Mouse (Mus musculus) heart, embryonic 13.5 days (tissue): ENCODE measurements at regions not wholly inside any gene's neighbourhood (a gene's known extent, or its start where the extent isn't known, plus 50 kb on each side); places are given as distances from the start of the nearest gene placed in this dataset.

Experiments used
- ATAC-seq: fragments of 200-750 bp; cut with Nextera tagmentation; 2 replicates; pipeline ENCODE4 v1.8.0; 2017; ENCODE audit warnings: moderate TSS enrichment; ENCODE audit not compliant: insufficient number of reproducible peaks, low FRiP score, low TSS enrichment; ENCODE audit errors: extremely low read depth
- H3K27ac ChIP-seq: fragments of 300-500 bp; sonication (generic); replicated peaks from 2 replicates; pipeline ENCODE4 v1.5.1; 2015; ENCODE audit warnings: moderate library complexity, mild to moderate bottlenecking, inconsistent platforms
- H3K27me3 ChIP-seq: fragments of 300-500 bp; sonication (generic); replicated peaks from 2 replicates; pipeline ENCODE4 v1.6.1; 2015; ENCODE audit warnings: mild to moderate bottlenecking, inconsistent platforms
- H3K36me3 ChIP-seq: fragments of 300-500 bp; sonication (generic); 2 replicates; pipeline ENCODE4 v1.6.1; 2015; ENCODE audit warnings: mild to moderate bottlenecking, inconsistent platforms
- H3K4me1 ChIP-seq: fragments of 300-500 bp; sonication (generic); 2 replicates; pipeline ENCODE4 v1.6.1; 2015; ENCODE audit warnings: inconsistent platforms
- H3K4me2 ChIP-seq: fragments of 300-500 bp; sonication (generic); 2 replicates; pipeline ENCODE4 v1.6.1; 2015; ENCODE audit warnings: inconsistent platforms, mild to moderate bottlenecking, moderate library complexity
- H3K4me3 ChIP-seq: fragments of 300-500 bp; sonication (generic); 2 replicates; pipeline ENCODE4 v1.5.1; 2015; ENCODE audit warnings: moderate library complexity, mild to moderate bottlenecking, inconsistent platforms
- H3K9ac ChIP-seq: fragments of 300-500 bp; sonication (generic); 2 replicates; pipeline ENCODE4 v1.6.1; 2015; ENCODE audit warnings: inconsistent platforms, mild to moderate bottlenecking, moderate library complexity
- H3K9me3 ChIP-seq: fragments of 300-500 bp; sonication (generic); 2 replicates; pipeline ENCODE4 v1.6.1; 2016; ENCODE audit warnings: inconsistent platforms
- WGBS: fragments of 180-500 bp; shearing (Covaris S2); methylation state at CpG from one replicate; pipeline ENCODE4 v1.1.7; 2015; ENCODE audit warnings: mixed read lengths; 5-methylcytosine and 5-hydroxymethylcytosine counted together

GRCm38 (mm10) chr3:83701075-83701474 lies 65.0 kb upstream of the Sfrp2 start:
- H3K4me3 ChIP-seq, result no peak overlapping the region
- H3K4me1 ChIP-seq, result no peaks in the 10 kb centered on the region
- no peak overlapping the region for H3K27ac ChIP-seq
- H3K9ac ChIP-seq, result no peak overlapping the region
- H3K9me3 ChIP-seq, result no peaks in the 10 kb centered on the region
- no peak for ATAC-seq
- WGBS, result 50% methylated on average over 1 of the region's 1 CpGs
- H3K4me2 ChIP-seq, result no peak overlapping the region
- H3K27me3 ChIP-seq, result no peaks in the 10 kb centered on the region
- H3K36me3 ChIP-seq, result no peaks in the 10 kb centered on the region

GRCm38 (mm10) chr3:83704559-83704958 lies 61.6 kb upstream of the Sfrp2 start:
- Histone ChIP-seq H3K4me2 (no peak overlapping the region), H3K27ac (no peak overlapping the region), H3K4me3 (no peak overlapping the region), H3K9me3 (no peaks in the 10 kb centered on the region), H3K36me3 (no peaks in the 10 kb centered on the region), H3K9ac (no peak overlapping the region), H3K27me3 (no peaks in the 10 kb centered on the region), H3K4me1 (peaks cover 3% of the 10 kb centered on the region; the same call in 1 of the 2 replicates)
- WGBS, result 73% methylated on average over 11 of the region's 11 CpGs
- ATAC-seq, result no peak

GRCm38 (mm10) chr3:83705253-83705652 lies 60.9 kb upstream of the Sfrp2 start:
- 86% methylated on average over 6 of the region's 6 CpGs for WGBS

GRCm38 (mm10) chr3:83706531-83707243 lies 59.4 kb upstream of the Sfrp2 start:
- Histone ChIP-seq H3K36me3 (no peaks in the 10 kb centered on the region), H3K9ac (no peak overlapping the region), H3K9me3 (no peaks in the 10 kb centered on the region), H3K4me3 (no peak overlapping the region), H3K4me1 (peaks cover 13% of the 10 kb centered on the region), H3K27ac (no peak overlapping the region), H3K27me3 (no peaks in the 10 kb centered on the region), H3K4me2 (no peak overlapping the region)
- no peak for ATAC-seq
- WGBS, result 55% methylated on average over 13 of the region's 13 CpGs

More at GRCm38 (mm10) chr3:83705253-83705652, 60.9 kb upstream of the Sfrp2 start:
- no peaks in the 10 kb centered on the region for H3K9me3 ChIP-seq
- H3K9ac ChIP-seq, result no peak overlapping the region
- H3K4me1 ChIP-seq, result peaks cover 3% of the 10 kb centered on the region; the same call in 1 of the 2 replicates
- no peak overlapping the region for H3K4me2 ChIP-seq
- no peak for ATAC-seq
- no peaks in the 10 kb centered on the region for H3K36me3 ChIP-seq
- no peak overlapping the region for H3K4me3 ChIP-seq
- no peaks in the 10 kb centered on the region for H3K27me3 ChIP-seq
- no peak overlapping the region for H3K27ac ChIP-seq

- peaks cover 13% of the 10 kb centered on the region for H3K4me1 ChIP-seq
- no peaks in the 10 kb centered on the region for H3K27me3 ChIP-seq
- no peak overlapping the region for H3K4me3 ChIP-seq
- H3K27ac ChIP-seq, result no peak overlapping the region
- no peak overlapping the region for H3K9ac ChIP-seq
- no peak for ATAC-seq
- H3K4me2 ChIP-seq, result no peak overlapping the region
- H3K36me3 ChIP-seq, result no peaks in the 10 kb centered on the region
- WGBS, result 71% methylated on average over 7 of the region's 7 CpGs
- H3K9me3 ChIP-seq, result no peaks in the 10 kb centered on the region
These were observed 58.8 kb upstream of the Sfrp2 start for GRCm38 (mm10) chr3:83707278-83707677.

- 51% methylated on average over 4 of the region's 4 CpGs for WGBS
- no peak for ATAC-seq
- Histone ChIP-seq H3K4me3 (no peak overlapping the region), H3K9me3 (no peaks in the 10 kb centered on the region), H3K27me3 (no peaks in the 10 kb centered on the region), H3K9ac (no peak overlapping the region), H3K4me2 (no peak overlapping the region), H3K36me3 (no peaks in the 10 kb centered on the region), H3K4me1 (peaks cover 13% of the 10 kb centered on the region), H3K27ac (no peak overlapping the region)
These were observed 57.1 kb upstream of the Sfrp2 start for GRCm38 (mm10) chr3:83708973-83709372.

GRCm38 (mm10) chr3:83709531-83709930 lies 56.6 kb upstream of the Sfrp2 start:
- WGBS, result 41% methylated on average over 1 of the region's 1 CpGs
- no peak for ATAC-seq

GRCm38 (mm10) chr3:83710995-83711541 lies 55.1 kb upstream of the Sfrp2 start:
- Histone ChIP-seq H3K27ac (no peak overlapping the region), H3K9ac (peak overlapping the region; percentile 60; the same call in 1 of the 2 replicates), H3K4me1 (peaks cover 13% of the 10 kb centered on the region), H3K36me3 (no peaks in the 10 kb centered on the region), H3K4me2 (peak overlapping the region; percentile 26), H3K4me3 (no peak overlapping the region), H3K27me3 (no peaks in the 10 kb centered on the region), H3K9me3 (no peaks in the 10 kb centered on the region)
- no peak for ATAC-seq
- WGBS, result 41% methylated on average over 10 of the region's 10 CpGs

More at GRCm38 (mm10) chr3:83709531-83709930, 56.6 kb upstream of the Sfrp2 start:
- no peaks in the 10 kb centered on the region for H3K36me3 ChIP-seq
- H3K27ac ChIP-seq, result no peak overlapping the region
- H3K9ac ChIP-seq, result no peak overlapping the region
- peaks cover 13% of the 10 kb centered on the region for H3K4me1 ChIP-seq
- H3K4me2 ChIP-seq, result no peak overlapping the region
- no peaks in the 10 kb centered on the region for H3K27me3 ChIP-seq
- no peak overlapping the region for H3K4me3 ChIP-seq
- no peaks in the 10 kb centered on the region for H3K9me3 ChIP-seq

- H3K27me3 ChIP-seq, result no peaks in the 10 kb centered on the region
These were observed 53.8 kb upstream of the Sfrp2 start for GRCm38 (mm10) chr3:83712355-83712754.

GRCm38 (mm10) chr3:83714572-83714971 lies 51.5 kb upstream of the Sfrp2 start:
- Histone ChIP-seq H3K9ac (no peak overlapping the region), H3K27ac (no peak overlapping the region), H3K9me3 (no peaks in the 10 kb centered on the region), H3K4me1 (peaks cover 10% of the 10 kb centered on the region), H3K4me3 (no peak overlapping the region), H3K27me3 (no peaks in the 10 kb centered on the region), H3K4me2 (no peak overlapping the region), H3K36me3 (no peaks in the 10 kb centered on the region)
- no peak for ATAC-seq
- WGBS, result 51% methylated on average over 6 of the region's 6 CpGs

More at GRCm38 (mm10) chr3:83712355-83712754, 53.8 kb upstream of the Sfrp2 start:
- Histone ChIP-seq H3K36me3 (no peaks in the 10 kb centered on the region), H3K27ac (no peak overlapping the region), H3K9ac (no peak overlapping the region), H3K4me1 (peaks cover 13% of the 10 kb centered on the region), H3K4me2 (no peak overlapping the region), H3K9me3 (no peaks in the 10 kb centered on the region), H3K4me3 (no peak overlapping the region)
- 45% methylated on average over 2 of the region's 2 CpGs for WGBS
- ATAC-seq, result no peak
